In genomic region chr17:71256806-71257536, GRCm38 (mm10) we compare ENCODE assay signal across 17 mouse cellular contexts. TPM values are rescaled to one million over a fixed set of nuclear protein-coding genes. Genes with fewer than 3 reads are reported as not detected.
DNase-seq lines count a peak whose midpoint lies in the region; ATAC-seq and TF ChIP-seq lines count a peak whose summit lies in the region.
"Had no signal": no experiment of that assay in that cellular context is flagged by ENCODE, and none has a peak within 500 bp of the region (broad histone marks: within the 10 kb centered on the region; RNA-seq: fewer than 3 reads in every experiment).

No protein-coding gene starts in this region.

- H3K4me2 ChIP-seq in liver, postnatal 0 days (ENCODE audit: low read depth, low read length): no peak overlapping the region
- no peak overlapping the region for H3K4me2 ChIP-seq in midbrain, embryonic 13.5 days (replicated peaks)
- no peak overlapping the region for H3K4me2 ChIP-seq in hindbrain, postnatal 0 days (ENCODE audit: low read depth, low read length)
- H3K4me2 ChIP-seq: embryonic facial prominence, embryonic 12.5 days; limb, embryonic 15.5 days; midbrain, embryonic 15.5 days had no signal

- TF ChIP-seq CTCF in liver, postnatal 0 days (IDR thresholded peaks at IDR 0.05; ENCODE audit: low read depth): no peak
- TF ChIP-seq CTCF in hindbrain, postnatal 0 days (IDR thresholded peaks at IDR 0.05; ENCODE audit: low read depth): no peak

- no peak overlapping the region for H3K4me3 ChIP-seq in liver, postnatal 0 days (ENCODE audit: low read depth, low read length)
- no peak overlapping the region for H3K4me3 ChIP-seq in midbrain, embryonic 13.5 days (replicated peaks)
- no peak overlapping the region for H3K4me3 ChIP-seq in hindbrain, postnatal 0 days (ENCODE audit: low read length)
- H3K4me3 ChIP-seq: embryonic facial prominence, embryonic 12.5 days; hindbrain, embryonic 10.5 days; limb, embryonic 15.5 days; midbrain, embryonic 15.5 days had no signal

- H3K36me3 ChIP-seq in liver, postnatal 0 days (replicated peaks; ENCODE audit: insufficient read depth, low read length): peaks cover 10% of the 10 kb centered on the region; the same call in 1 of the 2 replicates
- peaks cover 6% of the 10 kb centered on the region; the same call in 1 of the 2 replicates for H3K36me3 ChIP-seq in midbrain, embryonic 13.5 days
- H3K36me3 ChIP-seq in hindbrain, postnatal 0 days (ENCODE audit: insufficient read depth, low read length): no peaks in the 10 kb centered on the region
- H3K36me3 ChIP-seq: midbrain, embryonic 15.5 days had no signal

- TF ChIP-seq EP300 in liver, postnatal 0 days (IDR thresholded peaks at IDR 0.05; ENCODE audit: low read depth): no peak

- WGBS in liver, postnatal 0 days (ENCODE audit: insufficient replicate concordance): 51% methylated on average over 13 of the region's 13 CpGs
- WGBS in midbrain, embryonic 13.5 days: 91% methylated on average over 13 of the region's 13 CpGs
- WGBS in hindbrain, postnatal 0 days: 81% methylated on average over 13 of the region's 13 CpGs

- 0 out of 2 replicates have a peak overlapping the region, but pooled peaks have one; percentile 2 for H3K27ac ChIP-seq in liver, postnatal 0 days (ENCODE audit: low read depth)
- no peak overlapping the region for H3K27ac ChIP-seq in midbrain, embryonic 13.5 days
- H3K27ac ChIP-seq in hindbrain, postnatal 0 days: no peak overlapping the region
- H3K27ac ChIP-seq: embryonic facial prominence, embryonic 12.5 days; hindbrain, embryonic 10.5 days; limb, embryonic 15.5 days; midbrain, embryonic 15.5 days had no signal

- peaks cover 27% of the 10 kb centered on the region for H3K4me1 ChIP-seq in liver, postnatal 0 days (ENCODE audit: insufficient read depth)
- no peaks in the 10 kb centered on the region for H3K4me1 ChIP-seq in midbrain, embryonic 13.5 days (replicated peaks)
- H3K4me1 ChIP-seq in hindbrain, postnatal 0 days (ENCODE audit: insufficient read depth, low read length): peaks cover 5% of the 10 kb centered on the region; the same call in 1 of the 2 replicates
- H3K4me1 ChIP-seq: midbrain, embryonic 15.5 days had no signal

- no peak for ATAC-seq in liver, postnatal 0 days
- no peak for ATAC-seq in midbrain, embryonic 13.5 days
- ATAC-seq in hindbrain, postnatal 0 days: no peak
- ATAC-seq: activated CD4-positive, CD25-positive, alpha-beta regulatory T cell, adult 4 months; CD4-positive, CD25-positive, alpha-beta regulatory T cell, adult 4 months; forebrain, postnatal 0 days; midbrain, embryonic 15.5 days had no signal

- H3K9me3 ChIP-seq in liver, postnatal 0 days (ENCODE audit: low read length): no peaks in the 10 kb centered on the region
- no peaks in the 10 kb centered on the region for H3K9me3 ChIP-seq in midbrain, embryonic 13.5 days
- no peaks in the 10 kb centered on the region for H3K9me3 ChIP-seq in hindbrain, postnatal 0 days (ENCODE audit: low read length)
- H3K9me3 ChIP-seq: embryonic facial prominence, embryonic 12.5 days; hindbrain, embryonic 10.5 days; limb, embryonic 15.5 days; midbrain, embryonic 15.5 days had no signal

- no peak overlapping the region for H3K9ac ChIP-seq in liver, postnatal 0 days (replicated peaks)
- no peak overlapping the region for H3K9ac ChIP-seq in midbrain, embryonic 13.5 days (replicated peaks)
- no peak overlapping the region for H3K9ac ChIP-seq in hindbrain, postnatal 0 days (replicated peaks; ENCODE audit: low read length)
- H3K9ac ChIP-seq: embryonic facial prominence, embryonic 12.5 days; forebrain, postnatal 0 days; limb, embryonic 15.5 days; midbrain, embryonic 15.5 days had no signal

- DNase-seq in cerebellum, postnatal 14 days: peak; percentile 21 to 50
- no peak for DNase-seq in cerebellum, adult 9-10 months
- DNase-seq in 416B (ENCODE audit: low read depth): peak; percentile 96
- peak; percentile 57 for DNase-seq in c-Kit-positive CD71-negative TER-119-negative erythroid progenitor cells, embryonic 14.5 days (ENCODE audit: low read depth)
- DNase-seq in liver, postnatal 0 days: no peak
- no peak for DNase-seq in hindbrain, postnatal 0 days (ENCODE audit: low spot score)
- DNase-seq in gastrocnemius, postnatal 4 days (ENCODE audit: low spot score in 2 of 2): no peak
- DNase-seq: forebrain, postnatal 0 days; kidney, adult 9 months; thymus, postnatal 14 days had no signal

- no peaks in the 10 kb centered on the region for H3K27me3 ChIP-seq in liver, postnatal 0 days (ENCODE audit: insufficient read depth, low read length)
- H3K27me3 ChIP-seq in midbrain, embryonic 13.5 days: no peaks in the 10 kb centered on the region
- H3K27me3 ChIP-seq in hindbrain, postnatal 0 days (ENCODE audit: insufficient read depth, low read length): no peaks in the 10 kb centered on the region
- H3K27me3 ChIP-seq: embryonic facial prominence, embryonic 12.5 days; limb, embryonic 15.5 days; midbrain, embryonic 15.5 days had no signal

RNA-seq across cellular contexts. Expression of gene Emilin2, which starts 54.8 kb away (rescaled TPM):
- 10.0 and 12.0 TPM in 2 replicates for polyA plus RNA-seq in liver, postnatal 0 days (2015; fragmentation: Nextera tagmentation; extraction: Ambion mirVana)
- 2.0 and 2.5 TPM in 2 replicates for polyA plus RNA-seq in midbrain, embryonic 13.5 days (2015; fragmentation: Nextera tagmentation; extraction: Ambion mirVana)
- 4.4 and 10.5 TPM in 2 replicates for total RNA-seq in hindbrain, postnatal 0 days (2014; rRNA removed)
- polyA plus RNA-seq in hindbrain, postnatal 0 days (2015; fragmentation: Nextera tagmentation; extraction: Ambion mirVana): 1.6 and 2.0 TPM in 2 replicates
- total RNA-seq in gastrocnemius, postnatal 4 days (2021): 10 to 100 TPM; 72.4 to 82.1 TPM
- polyA plus RNA-seq: CD4-positive, CD25-positive, alpha-beta regulatory T cell, adult 4 months had no signal

Comparison
In these comparisons a context has a peak if more than half of its experiments do, and no peak if none do; other contexts are left out.
1. DNase-seq: peak in cerebellum, postnatal 14 days (2 of 2), 416B (single experiment) and c-Kit-positive CD71-negative TER-119-negative erythroid progenitor cells, embryonic 14.5 days (single experiment); none in cerebellum, adult 9-10 months (single experiment), liver, postnatal 0 days (single experiment), hindbrain, postnatal 0 days (single experiment) and gastrocnemius, postnatal 4 days (0 of 2).